Mouse (Mus musculus): Measurements from ENCODE around the gene Lrrc73.

GRCm38 (mm10) chr17:46244579-46244978 lies 8.8 kb upstream of the Lrrc73 start:
- TF ChIP-seq CTCF (IDR thresholded peaks at IDR 0.05; ENCODE audit: low read depth) = no peak
- TF ChIP-seq EP300 (IDR thresholded peaks at IDR 0.05; ENCODE audit: low read depth) = no peak
